Mouse (Mus musculus) skeletal muscle tissue, adult 2 months (tissue): ENCODE data around the gene Tanc1.
A peak's percentile ranks its signal among the peaks of the same experiment; 100 is the strongest.
"Not testable (repeated sequence)": the region's sequence is repeated elsewhere in the genome, so short reads cannot be mapped to it uniquely, and the experiment has no call there.

Source experiments
- DNase-seq: peaks from one replicate; pipeline ENCODE4 v3.0.0-alpha.2; 2012; ENCODE audit warnings: low read depth, low spot score

The Tanc1 gene

GRCm38 (mm10) chr2:59828777-59829508, 217.1 kb downstream of the Tanc1 start:
- DNase-seq, result peak; percentile 86

GRCm38 (mm10) chr2:59829718-59830117, 217.9 kb downstream of the Tanc1 start:
- no peak for DNase-seq

GRCm38 (mm10) chr2:59830151-59830550, 218.3 kb downstream of the Tanc1 start:
- DNase-seq, result peak; percentile 73

- DNase-seq, result peak; percentile 19
Measured at GRCm38 (mm10) chr2:59830940-59831339, 219.1 kb downstream of the Tanc1 start.

GRCm38 (mm10) chr2:59831831-59832230, 220.0 kb downstream of the Tanc1 start:
- no peak for DNase-seq

- DNase-seq, result peak; percentile 36
Measured at GRCm38 (mm10) chr2:59838825-59839224, 227.0 kb downstream of the Tanc1 start.

GRCm38 (mm10) chr2:59839755-59840154, 227.9 kb downstream of the Tanc1 start:
- DNase-seq, result no peak

- no peak for DNase-seq
Measured at GRCm38 (mm10) chr2:59840191-59840590, 228.3 kb downstream of the Tanc1 start.

- peak; percentile 32 for DNase-seq
Measured at GRCm38 (mm10) chr2:59841189-59841939, 229.5 kb downstream of the Tanc1 start.

GRCm38 (mm10) chr2:59841944-59842343, 230.1 kb downstream of the Tanc1 start:
- no peak for DNase-seq

- DNase-seq, result no peak
Measured at GRCm38 (mm10) chr2:59842556-59843008, 230.7 kb downstream of the Tanc1 start.

GRCm38 (mm10) chr2:59843156-59843555, 231.3 kb downstream of the Tanc1 start:
- no peak for DNase-seq

- DNase-seq, result no peak
Measured at GRCm38 (mm10) chr2:59843848-59844247, 232.0 kb downstream of the Tanc1 start.

- not testable (repeated sequence) for DNase-seq
Measured at GRCm38 (mm10) chr2:59851885-59852284, 240.0 kb downstream of the Tanc1 start.

- DNase-seq, result no peak
Measured at GRCm38 (mm10) chr2:59852916-59853315, 241.1 kb downstream of the Tanc1 start.

- no peak for DNase-seq
Measured at GRCm38 (mm10) chr2:59853543-59853942, 241.7 kb downstream of the Tanc1 start.

GRCm38 (mm10) chr2:59854363-59854762, 242.5 kb downstream of the Tanc1 start:
- DNase-seq, result no peak

GRCm38 (mm10) chr2:59862618-59863017, 250.8 kb downstream of the Tanc1 start:
- DNase-seq, result no peak

GRCm38 (mm10) chr2:59870526-59870925, 258.7 kb downstream of the Tanc1 start:
- no peak for DNase-seq

GRCm38 (mm10) chr2:59876482-59876881, 264.6 kb downstream of the Tanc1 start:
- DNase-seq, result no peak

GRCm38 (mm10) chr2:59877335-59877734, 265.5 kb downstream of the Tanc1 start:
- no peak for DNase-seq

- no peak for DNase-seq
Measured at GRCm38 (mm10) chr2:59878221-59878620, 266.4 kb downstream of the Tanc1 start.

GRCm38 (mm10) chr2:59881404-59881803, 269.6 kb downstream of the Tanc1 start:
- DNase-seq, result no peak
